Mouse (Mus musculus) CD8-positive naive resting alpha-beta T cell, adult 57 days (primary cell): ENCODE data around the gene Csrp2. TPM values are rescaled to one million over a fixed set of nuclear protein-coding genes. Genes with fewer than 3 reads are reported as not detected.

Experiments
- total RNA-seq: library from RNA; stranded (reverse); gene quantifications from one replicate; pipeline ENCODE4 v1.2.4, GENCODE M21; 2023

Gene Csrp2
- total RNA-seq = 1.2 TPM

GRCm38 (mm10) chr10:110919531-110920343, at the start of gene Csrp2:
Gene Csrp2 (plus strand): TSS chr10:110919789.

Other genes with a start within 250 kb of the Csrp2 start
- gene E2f7, start 174.3 kb upstream of the Csrp2 start, total RNA-seq = 1.0 TPM
- gene Zdhhc17, start 90.4 kb downstream of the Csrp2 start, total RNA-seq = 67.2 TPM
- gene Osbpl8, start 245.0 kb downstream of the Csrp2 start, total RNA-seq = 57.7 TPM